Mouse (Mus musculus) lung, postnatal 0 days (tissue): ENCODE data around the gene Tuba1c. TPM values are rescaled to one million over a fixed set of nuclear protein-coding genes. Genes with fewer than 3 reads are reported as not detected.

ENCODE experiments used
- ATAC-seq: fragments of 200-750 bp; cut with Nextera tagmentation; 2 replicates; pipeline ENCODE4 v1.8.0; 2017; ENCODE audit warnings: moderate library complexity
- DNase-seq: peaks from one replicate; pipeline ENCODE4 v3.0.0-alpha.2; 2016; ENCODE audit warnings: low spot score
- H3K27ac ChIP-seq: fragments of 300-500 bp; sonication (generic); 2 replicates; pipeline ENCODE4 v1.5.1; 2014; ENCODE audit warnings: antibody characterized with exemption, mild to moderate bottlenecking, low read length, mixed read lengths
- H3K27me3 ChIP-seq: fragments of 300-500 bp; sonication (generic); replicated peaks from 2 replicates; pipeline ENCODE4 v1.6.1; 2014; ENCODE audit warnings: low read length, mixed read lengths; ENCODE audit not compliant: insufficient read depth
- H3K36me3 ChIP-seq: fragments of 300-500 bp; sonication (generic); 2 replicates; pipeline ENCODE4 v1.6.1; 2014; ENCODE audit warnings: low read length, mixed read lengths; ENCODE audit not compliant: insufficient read depth
- H3K4me1 ChIP-seq: fragments of 300-500 bp; sonication (generic); 2 replicates; pipeline ENCODE4 v1.6.1; 2014; ENCODE audit warnings: antibody characterized with exemption, low read depth, low read length, mixed read lengths; ENCODE audit not compliant: insufficient read depth
- H3K4me2 ChIP-seq: fragments of 300-500 bp; sonication (generic); replicated peaks from 2 replicates; pipeline ENCODE4 v1.6.1; 2014; ENCODE audit warnings: low read depth, mild to moderate bottlenecking, low read length, moderate library complexity, mixed read lengths
- H3K4me3 ChIP-seq: fragments of 300-500 bp; sonication (generic); 2 replicates; pipeline ENCODE4 v1.5.1; 2014; ENCODE audit warnings: low read depth, low read length
- H3K9ac ChIP-seq: fragments of 300-500 bp; sonication (generic); replicated peaks from 2 replicates; pipeline ENCODE4 v1.6.1; 2014; ENCODE audit warnings: low read depth, mild to moderate bottlenecking
- H3K9me3 ChIP-seq: fragments of 300-500 bp; sonication (generic); 2 replicates; pipeline ENCODE4 v1.6.1; 2016; ENCODE audit warnings: low read length, mixed read lengths
- CTCF ChIP-seq: IDR thresholded peaks from 2 replicates; pipeline ENCODE4 v1.5.1; 2016; ENCODE audit warnings: antibody characterized with exemption, mild to moderate bottlenecking
- EP300 ChIP-seq: IDR thresholded peaks from 2 replicates; pipeline ENCODE4 v1.6.1; 2016; ENCODE audit warnings: antibody characterized with exemption, mild to moderate bottlenecking, control low read depth
- WGBS: fragments of 180-500 bp; shearing (Covaris S2); extraction: QIAGEN DNeasy Blood & Tissue Kit; methylation state at CpG from one replicate; pipeline ENCODE4 v1.1.7; 2014; 5-methylcytosine and 5-hydroxymethylcytosine counted together
- polyA plus RNA-seq: library from polyadenylated mRNA; unstranded; fragments of >200 nt; fragmentation: Nextera tagmentation; extraction: Ambion mirVana; gene quantifications from 2 replicates; pipeline ENCODE4 v1.2.1, GENCODE M21; 2015

Tuba1c gene
- polyA plus RNA-seq, 1 experiment from 2014 or later: 45.1 TPM

DNA sequence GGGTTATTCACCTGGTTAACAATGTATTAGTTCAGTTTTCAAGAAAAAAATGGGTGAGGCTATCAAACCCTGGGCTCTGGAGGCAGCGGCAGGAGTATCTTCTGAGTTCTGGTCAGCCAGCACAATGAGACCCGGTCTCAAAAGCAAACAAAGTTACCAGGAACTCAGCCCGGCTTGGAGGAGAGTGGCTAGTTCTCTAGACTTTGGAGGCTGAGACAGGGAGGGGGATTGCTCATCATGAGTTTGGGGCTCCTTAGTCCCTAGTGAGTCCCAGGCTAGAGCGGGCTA lies 1.6 kb downstream of the Tuba1c start:
- no peak for TF ChIP-seq EP300
- no peak for TF ChIP-seq CTCF

GRCm38 (mm10) chr15:99032041-99032725 lies 2.5 kb downstream of the Tuba1c start:
- ATAC-seq (no peak), DNase-seq (peak; percentile 44)
- Histone ChIP-seq H3K27me3 (no peaks in the 10 kb centered on the region), H3K4me3 (no peak overlapping the region), H3K4me1 (peaks cover 19% of the 10 kb centered on the region; the same call in 1 of the 2 replicates), H3K9ac (no peak overlapping the region), H3K4me2 (peak overlapping the region; percentile 92), H3K9me3 (no peaks in the 10 kb centered on the region), H3K36me3 (peaks cover 9% of the 10 kb centered on the region; the same call in 1 of the 2 replicates), H3K27ac (peak overlapping the region; percentile 20; the same call in 1 of the 2 replicates)
- WGBS: 60% methylated on average over 9 of the region's 9 CpGs
- TF ChIP-seq CTCF: no peak
- TF ChIP-seq EP300: no peak

More for the DNA sequence above, 1.6 kb downstream of the Tuba1c start:
- H3K9me3 ChIP-seq: no peaks in the 10 kb centered on the region
- peak overlapping the region; percentile 63; the same call in 1 of the 2 replicates for H3K4me3 ChIP-seq
- peak overlapping the region; percentile 95 for H3K27ac ChIP-seq
- no peaks in the 10 kb centered on the region for H3K27me3 ChIP-seq
- DNase-seq: no peak
- no peak for ATAC-seq
- H3K4me1 ChIP-seq: peaks cover 19% of the 10 kb centered on the region; the same call in 1 of the 2 replicates
- H3K4me2 ChIP-seq: peak overlapping the region; percentile 92
- H3K9ac ChIP-seq: no peak overlapping the region
- H3K36me3 ChIP-seq: peaks cover 9% of the 10 kb centered on the region; the same call in 1 of the 2 replicates
- 54% methylated on average over 4 of the region's 4 CpGs for WGBS

GRCm38 (mm10) chr15:99032726-99033250 lies 3.1 kb downstream of the Tuba1c start:
- Histone ChIP-seq H3K9me3 (no peaks in the 10 kb centered on the region), H3K27me3 (no peaks in the 10 kb centered on the region), H3K36me3 (peaks cover 9% of the 10 kb centered on the region; the same call in 1 of the 2 replicates), H3K4me2 (peak overlapping the region; percentile 92), H3K27ac (peak overlapping the region; percentile 20; the same call in 1 of the 2 replicates), H3K9ac (no peak overlapping the region), H3K4me1 (peaks cover 19% of the 10 kb centered on the region; the same call in 1 of the 2 replicates), H3K4me3 (no peak overlapping the region; the same call in 1 of the 2 replicates)
- WGBS: 48% methylated on average over 7 of the region's 7 CpGs
- no peak for ATAC-seq
- DNase-seq: no peak
- no peak for TF ChIP-seq CTCF
- TF ChIP-seq EP300: no peak

- Histone ChIP-seq H3K27me3 (no peaks in the 10 kb centered on the region), H3K4me1 (peaks cover 19% of the 10 kb centered on the region; the same call in 1 of the 2 replicates), H3K9me3 (no peaks in the 10 kb centered on the region), H3K9ac (no peak overlapping the region), H3K4me2 (peak overlapping the region; percentile 92; the same call in 1 of the 2 replicates), H3K4me3 (no peak overlapping the region), H3K36me3 (peaks cover 9% of the 10 kb centered on the region; the same call in 1 of the 2 replicates), H3K27ac (0 out of 2 replicates have a peak overlapping the region, but pooled peaks have one; percentile 20)
- ATAC-seq: no peak
- WGBS: 45% methylated on average over 7 of the region's 7 CpGs
- TF ChIP-seq EP300: no peak
- TF ChIP-seq CTCF: no peak
- DNase-seq: no peak
Measured at GRCm38 (mm10) chr15:99033498-99034270, 4.0 kb downstream of the Tuba1c start.

- no peaks in the 10 kb centered on the region for H3K27me3 ChIP-seq
- H3K4me3 ChIP-seq: no peak overlapping the region
- DNase-seq (no peak), ATAC-seq (no peak)
- 68% methylated on average over 4 of the region's 4 CpGs for WGBS
- no peaks in the 10 kb centered on the region for H3K9me3 ChIP-seq
- H3K4me1 ChIP-seq: peaks cover 14% of the 10 kb centered on the region; the same call in 1 of the 2 replicates
- no peak overlapping the region for H3K4me2 ChIP-seq
- H3K9ac ChIP-seq: no peak overlapping the region
- TF ChIP-seq EP300: no peak
- no peak for TF ChIP-seq CTCF
- H3K27ac ChIP-seq: no peak overlapping the region
- H3K36me3 ChIP-seq: peaks cover 9% of the 10 kb centered on the region; the same call in 1 of the 2 replicates
Measured at GRCm38 (mm10) chr15:99035431-99035830, 5.7 kb downstream of the Tuba1c start.
